ENCODE assay signal across 15 mouse cellular contexts in the genomic region with DNA sequence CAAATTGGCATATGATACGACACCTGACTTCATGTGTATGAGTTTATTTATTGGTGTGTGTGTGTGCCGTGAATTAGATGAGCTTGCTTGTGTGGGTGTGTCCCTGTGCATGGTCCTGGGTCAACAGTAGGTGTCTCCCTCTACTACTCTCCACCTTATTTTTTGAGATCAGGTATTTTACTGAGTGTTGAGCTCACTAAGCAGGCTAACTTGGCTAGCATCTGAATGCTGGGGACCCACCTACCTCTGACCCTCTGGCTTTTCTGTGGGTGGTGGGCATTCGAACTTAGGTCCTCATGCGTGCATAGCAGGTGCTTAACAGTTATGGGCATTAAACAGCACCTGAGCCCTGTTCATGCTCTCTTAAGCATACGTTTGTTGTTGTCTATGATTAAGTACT.
DNase-seq lines count a peak whose midpoint lies in the region; ATAC-seq lines count a peak whose summit lies in the region.
"Had no signal": no experiment of that assay in that cellular context is flagged by ENCODE, and none has a peak within 500 bp of the region (broad histone marks: within the 10 kb centered on the region; RNA-seq: fewer than 3 reads in every experiment).

No protein-coding gene starts in this region.

- H3K27ac ChIP-seq in hindbrain, embryonic 14.5 days, result no peak overlapping the region
- H3K27ac ChIP-seq: limb, embryonic 12.5 days; macrophage; midbrain, embryonic 15.5 days had no signal

- H3K27me3 ChIP-seq in hindbrain, embryonic 14.5 days (ENCODE audit: control insufficient read depth, insufficient read depth, low read length), result no peaks in the 10 kb centered on the region
- H3K27me3 ChIP-seq: limb, embryonic 12.5 days; midbrain, embryonic 15.5 days had no signal

- no peaks in the 10 kb centered on the region for H3K36me3 ChIP-seq in hindbrain, embryonic 14.5 days (replicated peaks; ENCODE audit: control insufficient read depth, insufficient read depth)
- H3K36me3 ChIP-seq: limb, embryonic 12.5 days; midbrain, embryonic 15.5 days had no signal

- peak; percentile 18 for DNase-seq in kidney, adult 9 months
- no peak for DNase-seq in kidney, adult 11 months
- peak; percentile 20 for DNase-seq in R1 (ENCODE audit: low read depth, low spot score)
- DNase-seq in hindbrain, embryonic 14.5 days (ENCODE audit: low spot score), result no peak
- no peak for DNase-seq in left cerebral cortex, adult 18-20 months (ENCODE audit: low spot score in 2 of 2)
- DNase-seq: cerebellum, adult 9-10 months; embryo, embryonic 11 days; heart, postnatal 14 days; lung, adult 18-20 months had no signal

- H3K4me1 ChIP-seq in hindbrain, embryonic 14.5 days (replicated peaks; ENCODE audit: control insufficient read depth, insufficient read depth, low read length), result no peaks in the 10 kb centered on the region
- H3K4me1 ChIP-seq: limb, embryonic 12.5 days; midbrain, embryonic 15.5 days had no signal

- no peak overlapping the region for H3K4me2 ChIP-seq in hindbrain, embryonic 14.5 days (replicated peaks)
- H3K4me2 ChIP-seq: limb, embryonic 12.5 days; midbrain, embryonic 15.5 days had no signal

- no peak overlapping the region for H3K4me3 ChIP-seq in hindbrain, embryonic 14.5 days (replicated peaks; ENCODE audit: low read length)
- H3K4me3 ChIP-seq: limb, embryonic 12.5 days; midbrain, embryonic 15.5 days had no signal

- H3K9me3 ChIP-seq in hindbrain, embryonic 14.5 days (ENCODE audit: control insufficient read depth, low read length), result no peaks in the 10 kb centered on the region
- H3K9me3 ChIP-seq: limb, embryonic 12.5 days; midbrain, embryonic 15.5 days had no signal

- WGBS in hindbrain, embryonic 14.5 days, result 87% methylated on average over 5 of the region's 5 CpGs

- ATAC-seq in CD4-positive, CD25-positive, alpha-beta regulatory T cell, adult 4 months, result peak; percentile 64
- peak; percentile 87 for ATAC-seq in megakaryocyte progenitor cell, adult 5-6 weeks (replicated peaks; ENCODE audit: poor library complexity)
- ATAC-seq in hindbrain, embryonic 14.5 days (ENCODE audit: low FRiP score), result no peak
- ATAC-seq: forebrain, embryonic 14.5 days; midbrain, embryonic 15.5 days had no signal

- no peak overlapping the region for H3K9ac ChIP-seq in hindbrain, embryonic 14.5 days
- H3K9ac ChIP-seq: limb, embryonic 12.5 days; midbrain, embryonic 15.5 days had no signal

Comparison
In these comparisons a context has a peak if more than half of its experiments do, and no peak if none do; other contexts are left out.
1. DNase-seq: peak in kidney, adult 9 months (single experiment) and R1 (single experiment); none in kidney, adult 11 months (single experiment), hindbrain, embryonic 14.5 days (single experiment) and left cerebral cortex, adult 18-20 months (0 of 2).